Mouse (Mus musculus) c-Kit-positive CD71-negative TER-119-negative erythroid progenitor cells, embryonic 14.5 days (primary cell): ENCODE measurements around the gene Cyb5r1.
A peak's percentile ranks its signal among the peaks of the same experiment; 100 is the strongest.

ENCODE experiments used
- DNase-seq: peaks from one replicate; pipeline ENCODE4 v3.0.0-alpha.2; 2013; ENCODE audit warnings: low read depth

Cyb5r1 gene

GRCm38 (mm10) chr1:134405509-134406413 lies at the start of gene Cyb5r1:
Gene Cyb5r1 (plus strand): TSS chr1:134405559.
- DNase-seq: peak; percentile 62

GRCm38 (mm10) chr1:134357461-134357860 lies 47.9 kb upstream of the Cyb5r1 start:
- DNase-seq: no peak

- DNase-seq: no peak
Measured at GRCm38 (mm10) chr1:134360656-134361055, 44.7 kb upstream of the Cyb5r1 start.

- no peak for DNase-seq
Measured at GRCm38 (mm10) chr1:134361195-134361856, 44.0 kb upstream of the Cyb5r1 start.

- peak; percentile 91 for DNase-seq
Measured at GRCm38 (mm10) chr1:134361857-134362212, 43.5 kb upstream of the Cyb5r1 start, which contains the start of gene Tmem183a. Gene Tmem183a (minus strand): TSS chr1:134361979.

GRCm38 (mm10) chr1:134363194-134363593 lies 42.2 kb upstream of the Cyb5r1 start:
- DNase-seq: no peak

- DNase-seq: no peak
Measured at GRCm38 (mm10) chr1:134365491-134365890, 39.9 kb upstream of the Cyb5r1 start.

- peak; percentile 39 for DNase-seq
Measured at GRCm38 (mm10) chr1:134368777-134369337, 36.5 kb upstream of the Cyb5r1 start.

GRCm38 (mm10) chr1:134374124-134374523 lies 31.2 kb upstream of the Cyb5r1 start:
- no peak for DNase-seq

- no peak for DNase-seq
Measured at GRCm38 (mm10) chr1:134381051-134381450, 24.3 kb upstream of the Cyb5r1 start.

- DNase-seq: no peak
Measured at GRCm38 (mm10) chr1:134381795-134382625, 23.3 kb upstream of the Cyb5r1 start.

- DNase-seq: no peak
Measured at GRCm38 (mm10) chr1:134384581-134384980, 20.8 kb upstream of the Cyb5r1 start.

- no peak for DNase-seq
Measured at GRCm38 (mm10) chr1:134385176-134385575, 20.2 kb upstream of the Cyb5r1 start.

- no peak for DNase-seq
Measured at GRCm38 (mm10) chr1:134385666-134386065, 19.7 kb upstream of the Cyb5r1 start, which contains the start of gene 4933406M09Rik. Gene 4933406M09Rik (plus strand): TSS chr1:134385940.

GRCm38 (mm10) chr1:134393827-134394226 lies 11.5 kb upstream of the Cyb5r1 start:
- DNase-seq: no peak

- DNase-seq: no peak
Measured at GRCm38 (mm10) chr1:134398210-134398609, 7.1 kb upstream of the Cyb5r1 start.

- DNase-seq: peak; percentile 43
Measured at GRCm38 (mm10) chr1:134399735-134400134, 5.6 kb upstream of the Cyb5r1 start.

- no peak for DNase-seq
Measured at GRCm38 (mm10) chr1:134406414-134406771, 1.0 kb downstream of the Cyb5r1 start.

- no peak for DNase-seq
Measured at GRCm38 (mm10) chr1:134408080-134408479, 2.7 kb downstream of the Cyb5r1 start.

- DNase-seq: no peak
Measured at GRCm38 (mm10) chr1:134411706-134412629, 6.6 kb downstream of the Cyb5r1 start.

- no peak for DNase-seq
Measured at GRCm38 (mm10) chr1:134414038-134414437, 8.7 kb downstream of the Cyb5r1 start.
